Mouse (Mus musculus): ENCODE data around the gene Arhgap24.
"Not testable (repeated sequence)": the region's sequence is repeated elsewhere in the genome, so short reads cannot be mapped to it uniquely, and the experiment has no call there.

Gene Arhgap24

DNA sequence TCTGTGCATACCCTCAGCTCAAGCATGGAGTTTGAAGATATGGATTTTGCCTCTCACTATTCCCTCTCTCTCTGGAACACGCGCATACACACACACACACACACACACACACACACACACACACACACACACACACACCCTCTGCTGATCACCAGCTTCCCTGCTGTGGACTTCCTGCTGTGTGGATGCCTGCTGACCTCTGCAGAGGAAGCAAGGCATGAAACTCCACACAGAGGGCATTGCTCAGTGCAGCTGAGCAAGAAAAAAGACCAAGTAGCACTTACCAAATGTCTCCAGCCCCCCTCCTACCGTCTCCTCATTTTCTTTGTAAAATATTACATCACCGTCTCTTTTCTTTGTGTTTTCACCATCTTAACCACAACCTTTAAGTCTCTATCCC is 310.1 kb downstream of the Arhgap24 start:
- DNase-seq (ENCODE audit: low read depth, low spot score) = no peak

DNA sequence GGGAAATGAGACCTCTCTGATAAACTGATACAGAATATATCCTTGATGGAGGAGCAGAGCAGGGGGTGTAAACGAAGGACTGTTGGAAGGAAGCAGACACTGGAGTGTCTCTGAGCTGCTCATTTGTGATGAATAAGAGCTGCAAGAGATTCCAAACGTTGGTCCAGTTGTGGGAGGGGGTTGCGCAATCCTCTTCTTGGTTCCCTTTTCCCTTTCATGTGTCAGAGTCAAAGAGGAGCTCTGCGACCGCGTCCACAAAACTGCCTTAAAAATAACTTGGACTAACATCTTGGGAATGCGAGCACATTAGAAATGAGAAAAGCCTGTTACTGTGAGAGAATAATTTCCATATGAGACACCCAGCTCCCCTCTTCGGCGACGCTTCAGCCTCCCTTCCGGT is 312.3 kb downstream of the Arhgap24 start:
- no peak for DNase-seq (ENCODE audit: low read depth, low spot score)

DNA sequence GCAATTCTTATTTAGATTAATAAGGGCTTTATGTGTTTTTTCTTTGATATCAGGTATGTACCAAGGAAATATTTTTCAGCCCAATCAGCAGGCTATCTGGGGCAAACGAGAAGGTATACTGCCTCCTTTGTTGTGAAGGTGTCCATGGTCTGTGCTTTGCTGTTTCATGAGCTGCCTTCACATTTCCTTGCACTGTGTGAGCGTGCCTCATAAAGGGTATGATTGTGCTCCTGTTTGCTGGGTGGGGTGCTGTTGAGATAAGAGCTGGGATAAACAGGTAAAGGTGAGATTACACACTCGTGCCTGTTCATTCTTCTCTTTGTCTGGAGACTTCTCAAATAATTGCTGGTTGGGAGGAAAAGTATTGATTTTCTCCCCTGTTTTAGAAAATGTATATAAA is 320.3 kb downstream of the Arhgap24 start:
- no peak for DNase-seq (ENCODE audit: low read depth, low spot score)

DNA sequence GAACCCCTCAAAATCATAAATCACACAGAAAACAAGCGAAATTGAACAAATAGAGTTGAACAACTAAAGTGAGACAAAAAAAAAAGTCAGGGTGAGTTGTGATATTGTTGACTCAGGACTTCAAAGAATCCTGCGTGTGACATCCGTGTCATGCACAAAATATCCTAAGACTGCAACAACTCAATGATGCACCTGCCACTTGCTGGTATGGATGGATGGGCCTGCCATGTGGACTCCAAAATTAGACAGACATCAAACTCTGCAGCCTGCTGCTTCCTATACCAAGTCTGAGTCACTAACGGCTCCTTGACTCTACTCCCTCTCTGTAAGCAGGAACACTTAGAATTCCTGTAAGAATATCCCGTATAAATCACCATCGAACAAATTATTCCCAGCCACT is 321.6 kb downstream of the Arhgap24 start:
- no peak for DNase-seq (ENCODE audit: low read depth, low spot score)

DNA sequence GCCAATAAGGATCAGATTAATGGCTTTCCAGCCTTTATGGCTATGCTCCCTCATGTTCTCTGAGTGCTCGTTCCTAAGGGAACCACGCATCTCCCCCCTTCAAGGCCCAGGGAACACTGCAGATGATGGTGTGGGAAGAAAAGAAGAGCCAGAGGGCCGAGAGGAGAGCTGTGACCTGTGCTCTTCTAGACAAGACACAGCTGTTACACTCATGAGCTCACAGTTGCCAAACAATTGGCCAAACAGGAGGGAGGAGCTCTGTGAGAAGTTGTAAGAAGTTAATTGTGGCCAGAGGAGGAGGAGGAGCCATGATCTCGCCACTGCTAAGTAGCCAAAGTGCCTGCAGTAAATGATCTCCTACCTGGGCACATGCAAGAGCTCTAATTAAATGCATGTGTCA is 322.5 kb downstream of the Arhgap24 start:
- no peak for DNase-seq (ENCODE audit: low read depth, low spot score)

DNA sequence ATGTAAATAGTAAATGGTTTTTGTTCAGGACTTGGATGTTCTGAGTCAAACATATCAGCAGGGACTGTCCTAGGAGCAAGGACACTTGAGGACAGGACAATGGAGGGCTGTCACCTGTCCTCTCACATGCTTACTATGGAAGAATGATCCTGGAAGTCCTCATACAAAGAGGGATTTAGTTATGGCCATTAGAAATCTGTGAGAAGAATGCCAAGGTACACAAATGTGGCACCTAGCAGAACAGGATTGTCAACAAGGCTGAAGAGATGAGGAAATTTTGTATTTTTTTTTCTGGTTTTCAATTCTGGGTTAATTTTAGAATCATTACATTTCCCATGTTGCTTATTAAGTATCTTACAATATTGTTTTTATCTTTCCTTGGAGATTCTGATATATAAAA is 326.3 kb downstream of the Arhgap24 start:
- no peak for DNase-seq (ENCODE audit: low read depth, low spot score)

DNA sequence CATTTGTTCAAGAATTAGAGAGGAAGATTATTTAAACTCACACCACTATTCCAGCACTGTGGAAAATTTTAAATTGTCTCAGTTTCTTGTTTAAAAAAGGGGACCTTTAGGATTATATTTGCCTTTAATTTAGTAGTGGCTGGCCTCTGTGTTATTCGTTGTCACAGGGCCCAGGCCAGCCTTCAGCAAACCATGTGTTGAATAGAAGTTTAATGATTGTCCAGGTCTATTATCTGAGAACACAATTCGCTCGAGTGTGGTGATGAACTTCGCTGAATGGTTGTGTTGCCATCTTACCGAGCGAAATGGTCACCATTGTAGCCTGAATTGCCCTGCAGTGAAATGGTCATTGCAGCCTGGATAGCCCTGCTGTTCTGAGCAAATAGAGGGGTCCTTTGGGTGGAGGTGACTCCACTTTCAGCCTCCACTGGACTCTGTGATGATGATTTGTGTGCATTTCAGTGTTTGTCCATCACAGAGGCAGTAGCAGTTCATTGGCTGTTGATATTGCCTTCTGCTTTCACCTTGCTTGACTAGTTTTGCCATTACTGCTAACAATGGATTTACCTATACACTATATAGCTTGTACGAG is 329.3 kb downstream of the Arhgap24 start:
- no peak for DNase-seq (ENCODE audit: low read depth, low spot score)

DNA sequence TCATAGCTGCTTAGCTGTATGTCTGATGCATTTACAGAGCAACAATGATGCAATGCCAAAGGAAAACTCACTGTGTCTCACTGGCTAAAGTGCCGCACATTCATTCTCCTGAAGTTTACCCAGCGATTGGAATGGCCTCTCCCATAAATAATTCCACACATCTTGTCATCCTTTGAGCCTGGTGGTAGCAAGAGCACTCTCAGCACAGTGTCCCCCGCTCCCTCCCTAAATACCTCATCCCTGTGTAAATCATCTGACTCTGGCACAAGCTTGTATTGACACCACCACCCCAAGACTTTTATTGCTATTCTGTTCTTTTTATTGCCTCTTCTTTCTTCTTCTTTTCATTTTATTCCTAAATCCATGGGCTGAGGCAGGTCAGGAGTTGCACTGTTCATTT is 332.1 kb downstream of the Arhgap24 start:
- DNase-seq (ENCODE audit: low read depth, low spot score) = no peak

DNA sequence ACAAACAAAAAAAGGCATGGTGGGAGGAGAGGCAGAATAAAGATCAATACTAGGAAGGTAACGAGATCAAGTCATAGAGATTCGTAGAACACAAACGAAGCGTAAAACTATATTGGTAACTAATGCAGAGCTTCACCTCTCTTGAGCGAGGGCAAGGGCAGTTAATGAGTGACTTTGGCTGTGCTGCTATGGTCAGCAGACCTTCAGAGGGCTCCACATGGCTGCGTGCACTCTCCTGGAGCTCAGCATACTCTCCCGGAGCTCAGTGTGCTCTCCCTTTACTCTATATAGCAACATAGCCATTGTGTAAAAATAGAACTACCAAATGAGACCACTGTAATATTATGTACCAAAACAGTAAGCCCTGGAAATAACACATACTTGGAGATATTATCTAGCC is 336.4 kb downstream of the Arhgap24 start:
- no peak for DNase-seq (ENCODE audit: low read depth, low spot score)

DNA sequence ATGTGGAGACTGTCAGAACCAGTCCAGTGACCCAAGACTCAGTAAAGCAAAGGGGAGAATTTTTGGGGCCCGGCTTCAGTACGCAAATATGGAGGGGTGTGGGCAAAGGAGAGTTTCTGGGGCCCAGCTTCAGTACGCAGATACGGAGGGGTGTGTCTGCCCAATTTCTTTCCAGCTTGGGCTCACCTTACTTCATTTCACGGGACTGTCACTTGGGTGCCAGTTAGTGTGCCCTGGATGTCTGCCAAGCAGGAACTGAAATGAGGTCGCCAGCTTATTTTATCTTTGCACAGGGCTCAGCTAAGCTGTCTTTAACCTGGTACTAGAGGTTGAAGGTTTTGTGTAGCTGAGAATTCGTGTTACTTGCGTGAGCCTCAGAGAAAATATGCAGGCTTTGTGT is 344.3 kb downstream of the Arhgap24 start:
- DNase-seq (ENCODE audit: low read depth, low spot score) = no peak

DNA sequence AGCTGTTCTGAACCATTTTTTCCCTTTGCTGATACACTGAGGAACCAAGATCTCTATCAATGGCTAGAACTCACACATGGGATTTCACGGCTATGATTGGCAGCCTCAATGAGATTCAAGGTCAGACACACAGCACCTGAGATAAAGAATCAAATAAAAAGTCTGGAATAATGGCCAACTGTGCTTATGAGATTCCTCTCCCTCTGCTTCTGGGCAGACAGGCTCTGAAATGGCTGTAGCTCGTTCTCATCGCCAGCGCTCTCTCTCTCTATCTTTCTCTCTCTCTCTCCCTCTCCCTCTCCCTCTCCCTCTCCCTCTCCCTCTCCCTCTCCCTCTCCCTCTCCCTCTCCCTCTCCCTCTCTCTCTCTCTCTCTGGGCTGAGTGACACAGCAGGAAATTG is 357.9 kb downstream of the Arhgap24 start:
- DNase-seq (ENCODE audit: low read depth, low spot score) = no peak

DNA sequence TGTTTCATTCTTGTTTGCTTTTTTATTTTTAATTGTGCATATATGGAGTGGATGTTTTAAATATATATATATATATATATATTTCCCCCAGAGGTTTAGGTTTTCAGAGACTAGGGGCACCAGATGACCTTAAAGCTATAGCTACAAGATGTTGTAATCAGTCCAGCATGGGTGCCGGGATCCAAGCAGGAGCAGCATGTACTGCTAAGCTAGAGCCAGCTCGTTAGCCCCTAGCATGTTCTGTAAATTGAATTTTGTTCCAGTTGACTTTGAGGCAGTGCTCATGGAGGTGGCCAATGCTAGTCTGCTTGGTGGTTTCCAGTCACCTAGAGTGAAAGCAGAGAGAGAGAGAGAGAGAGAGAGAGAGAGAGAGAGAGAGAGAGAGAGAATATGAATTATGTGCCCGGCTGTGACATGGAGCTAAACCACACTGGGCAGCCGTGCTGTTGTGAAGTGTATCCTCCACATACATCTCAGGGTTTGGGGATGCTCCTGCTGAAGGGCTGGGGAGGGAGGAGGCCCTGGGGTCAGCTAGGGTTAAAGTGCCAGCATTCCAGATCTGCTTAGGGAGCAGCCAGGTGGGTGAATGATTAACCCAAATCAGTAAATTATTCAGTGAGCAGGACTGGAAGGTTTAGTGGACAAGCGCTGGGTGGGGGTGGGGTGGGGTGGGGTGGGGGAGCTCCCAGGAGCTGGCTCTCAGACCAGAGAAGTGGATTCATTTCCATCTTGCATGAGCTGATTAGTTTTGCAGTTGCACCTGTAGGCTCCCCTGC is 362.9 kb downstream of the Arhgap24 start:
- DNase-seq (ENCODE audit: low read depth, low spot score) = no peak

DNA sequence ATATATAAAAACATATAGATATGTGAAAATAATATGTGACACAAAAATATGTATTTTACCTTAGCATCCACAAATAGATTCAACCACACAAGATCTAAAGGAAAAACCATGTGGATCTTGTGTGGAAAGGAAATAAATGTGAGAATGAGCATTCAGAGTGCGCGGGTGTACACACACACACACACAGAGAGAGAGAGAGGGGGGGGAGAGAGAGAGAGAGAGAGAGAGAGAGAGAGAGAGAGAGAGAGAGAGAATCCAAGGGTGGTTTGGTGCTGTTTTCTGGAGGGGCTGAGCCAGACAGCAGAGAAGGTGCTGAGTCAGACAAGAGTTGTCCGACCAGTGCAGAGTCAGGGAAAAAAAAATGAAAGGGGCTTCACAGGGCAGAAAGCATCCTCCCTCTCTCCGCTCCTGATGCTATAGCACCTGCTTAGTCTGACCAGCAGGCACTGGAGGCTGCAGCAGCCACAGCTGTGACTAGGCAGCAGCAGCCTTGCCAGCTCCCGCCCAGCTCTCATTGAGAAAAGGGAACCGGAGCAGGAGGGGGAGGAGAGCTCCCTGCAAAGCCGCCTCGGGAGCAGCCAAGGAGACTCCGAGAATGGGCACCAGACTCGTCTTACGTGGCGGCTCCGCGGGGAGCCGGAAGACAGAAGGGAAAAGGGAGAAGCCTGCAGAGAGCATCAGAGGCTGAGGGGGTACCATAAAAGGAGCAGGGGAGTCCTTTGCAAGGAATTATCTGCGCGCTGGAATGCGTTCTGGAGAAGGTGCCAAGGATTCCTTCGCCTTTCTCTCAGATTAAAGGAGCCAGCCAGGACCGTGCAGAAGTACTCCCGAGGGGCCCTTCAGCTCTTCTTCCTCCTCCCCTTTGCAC is 363.8 kb downstream of the Arhgap24 start:
- no peak for DNase-seq (ENCODE audit: low read depth, low spot score)

DNA sequence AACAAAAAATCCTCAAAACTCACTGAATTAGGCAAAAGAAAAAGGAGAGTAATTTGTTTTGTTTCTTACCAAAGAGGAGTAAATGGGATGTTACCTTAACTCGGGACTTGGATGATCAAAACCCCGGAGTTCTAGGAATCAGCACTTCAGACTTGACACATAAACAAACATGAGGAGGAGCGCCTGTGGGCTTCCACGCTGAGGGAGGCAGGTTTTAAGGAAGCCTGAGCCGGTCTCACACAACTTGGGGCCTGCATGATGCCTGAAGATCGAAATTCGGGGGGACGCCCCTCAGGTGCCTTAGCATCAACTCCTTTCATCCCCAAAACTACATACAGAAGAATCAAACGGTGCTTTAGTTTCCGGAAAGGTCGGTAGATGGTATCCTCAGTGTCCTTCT is 364.6 kb downstream of the Arhgap24 start:
- DNase-seq (ENCODE audit: low read depth, low spot score) = no peak

DNA sequence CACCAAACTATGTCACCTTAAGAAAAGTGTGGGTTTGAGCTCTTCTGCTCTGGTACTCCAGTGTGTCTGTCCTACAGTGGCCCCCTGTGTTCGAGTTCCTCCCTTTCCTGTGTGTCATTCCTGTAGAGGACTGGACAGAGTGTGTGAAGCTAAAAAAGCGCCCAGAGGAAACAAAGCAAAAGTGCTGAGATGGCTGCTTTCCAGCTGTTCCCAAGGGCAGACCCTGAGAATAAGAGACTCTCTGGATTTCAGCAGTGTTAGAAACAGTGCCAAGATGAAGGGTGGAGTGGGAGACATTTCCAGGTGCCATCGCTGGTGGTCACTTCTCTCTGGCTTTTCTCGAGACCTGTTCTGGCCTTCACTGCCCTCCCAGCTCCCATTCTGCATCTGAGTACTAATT is 366.7 kb downstream of the Arhgap24 start:
- no peak for DNase-seq (ENCODE audit: low read depth, low spot score)

DNA sequence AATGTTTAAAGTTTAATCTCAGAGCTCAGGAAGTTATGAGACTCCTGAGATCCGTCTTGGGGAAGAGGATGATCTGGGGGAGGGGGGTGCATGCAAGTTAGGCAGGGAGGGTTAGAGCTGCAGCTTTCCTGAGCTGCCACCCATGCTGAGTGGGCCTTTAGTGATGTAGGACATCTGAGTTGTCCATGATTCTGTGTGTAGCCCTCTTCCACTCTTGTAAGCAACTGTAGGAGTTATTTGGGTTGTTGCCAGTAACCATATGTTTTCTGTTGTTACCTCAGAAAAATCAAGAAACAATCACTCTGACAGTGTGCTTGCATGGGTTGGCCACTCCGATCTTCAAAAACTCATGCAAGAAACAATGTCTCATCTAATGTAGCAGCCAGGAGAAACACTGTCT is 370.6 kb downstream of the Arhgap24 start:
- DNase-seq (ENCODE audit: low read depth, low spot score) = no peak

DNA sequence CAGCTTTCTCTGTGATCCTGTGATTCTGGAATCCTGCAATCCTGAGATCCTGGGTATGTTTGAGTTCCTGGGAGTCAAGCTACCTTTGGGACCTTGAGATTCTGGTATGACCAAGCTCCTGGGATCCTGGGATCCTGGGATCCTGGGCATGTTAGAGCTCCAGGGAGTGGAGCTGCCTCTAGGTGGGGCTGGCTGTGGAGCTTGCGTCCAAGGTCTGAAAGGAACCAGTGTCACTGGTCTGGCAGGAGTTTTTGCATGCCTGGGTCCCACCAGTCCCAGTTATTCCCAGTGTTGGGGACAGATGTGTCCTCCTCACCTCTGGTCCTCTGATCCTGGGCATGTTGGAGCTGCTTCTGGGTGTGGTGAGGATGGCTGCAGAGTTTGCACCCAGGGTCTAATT is 372.6 kb downstream of the Arhgap24 start:
- DNase-seq (ENCODE audit: low read depth, low spot score) = no peak

DNA sequence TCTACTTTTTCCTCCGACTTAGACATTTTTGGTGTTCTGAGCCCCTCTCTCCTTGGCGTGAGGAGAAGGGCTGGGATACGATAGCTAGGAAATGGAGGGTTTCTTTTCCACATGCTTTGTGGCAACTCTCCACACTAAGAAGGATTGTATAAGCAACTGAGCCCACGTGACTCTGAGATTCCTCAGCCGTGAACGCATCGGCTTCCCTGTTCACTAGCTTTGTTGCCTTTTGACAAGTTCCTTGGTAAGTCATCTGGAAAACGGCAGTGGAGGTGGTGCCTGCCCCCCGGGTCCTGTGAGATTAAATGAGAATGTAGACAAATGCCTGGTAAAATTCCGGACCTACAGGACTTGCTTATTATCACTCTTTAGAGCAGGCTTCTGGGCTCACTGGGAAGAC is 374.6 kb downstream of the Arhgap24 start:
- no peak for DNase-seq (ENCODE audit: low read depth, low spot score)

DNA sequence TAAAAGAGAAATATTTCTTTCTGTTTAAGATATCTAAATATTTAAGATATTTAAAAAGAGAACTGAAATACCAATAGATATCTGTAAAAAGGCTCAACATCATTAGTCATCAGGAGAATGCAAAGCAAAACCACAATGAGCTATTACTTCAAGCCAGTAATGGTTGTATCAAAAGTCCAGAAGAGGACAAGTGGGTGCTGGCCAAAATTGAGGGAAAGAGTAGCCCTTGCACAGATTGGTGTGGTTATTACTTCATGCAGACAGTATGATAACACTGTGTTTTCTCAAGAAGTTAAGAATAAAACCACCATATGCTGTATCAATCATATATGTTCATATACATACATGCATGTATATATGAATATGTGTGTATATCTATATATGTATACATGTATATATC is 376.9 kb downstream of the Arhgap24 start:
- no peak for DNase-seq (ENCODE audit: low read depth, low spot score)

DNA sequence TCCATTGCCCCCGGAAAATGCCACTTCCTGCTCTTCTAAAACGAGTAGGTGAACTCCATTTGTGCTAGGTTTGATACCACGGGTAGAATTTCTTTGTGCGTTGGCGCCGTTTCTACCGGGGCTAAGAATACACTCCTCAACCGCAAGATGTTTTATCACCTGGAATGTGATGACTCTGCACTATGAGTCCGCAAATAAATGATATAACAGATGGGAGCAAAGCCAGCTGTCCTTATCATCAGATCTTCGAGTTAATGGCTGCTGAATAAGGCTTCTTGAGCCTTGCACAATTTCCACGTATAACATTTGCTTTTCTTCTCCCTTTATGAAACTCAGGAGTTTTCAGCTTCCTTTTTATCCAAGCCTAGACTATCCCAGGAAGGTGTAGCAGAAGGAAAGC is 378.6 kb downstream of the Arhgap24 start:
- no peak for DNase-seq (ENCODE audit: low read depth, low spot score)

DNA sequence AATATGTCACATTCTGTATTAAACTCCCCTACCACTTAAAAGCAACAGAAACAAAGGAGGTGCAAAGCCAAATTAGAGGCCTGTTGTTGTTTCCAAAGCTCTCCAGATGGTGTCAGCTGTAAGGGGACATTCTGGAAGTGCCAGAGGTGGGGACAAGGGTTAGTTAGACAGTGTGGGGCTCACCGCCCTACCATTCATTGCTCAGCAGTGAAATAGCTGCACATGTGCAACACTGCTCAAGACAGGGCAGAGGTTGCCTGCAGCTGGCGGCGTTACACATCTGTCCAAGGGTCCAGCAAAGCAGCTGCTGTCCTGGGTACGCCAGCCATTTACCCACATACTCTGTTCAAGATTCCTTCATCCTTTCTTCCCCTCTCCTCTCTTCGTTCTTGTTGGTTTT is 387.0 kb downstream of the Arhgap24 start:
- DNase-seq (ENCODE audit: low read depth, low spot score) = no peak

DNA sequence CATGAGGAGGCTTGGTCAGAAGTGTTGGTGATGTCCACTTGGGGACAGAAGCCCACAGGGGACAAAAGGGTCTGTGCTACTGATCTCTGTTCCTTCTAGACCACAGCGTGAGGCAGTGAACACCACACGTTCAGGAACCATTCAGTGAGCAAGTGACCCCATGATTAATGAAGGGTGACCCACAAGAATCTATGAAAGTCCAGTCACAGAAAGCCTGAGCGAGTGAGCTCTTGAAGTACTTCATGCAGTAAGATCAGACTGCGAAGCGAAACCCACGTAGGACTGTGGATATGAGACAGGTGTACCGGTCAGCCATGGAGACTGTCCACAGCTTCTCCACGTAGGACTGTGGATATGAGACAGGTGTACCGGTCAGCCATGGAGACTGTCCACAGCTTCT is 391.8 kb downstream of the Arhgap24 start:
- not testable (repeated sequence) for DNase-seq (ENCODE audit: low read depth, low spot score)

Measured in A20 (cell line).